ENCODE assay signal across 7 mouse cellular contexts in genomic region chr5:111415575-111415974, GRCm38 (mm10). TPM values are rescaled to one million over a fixed set of nuclear protein-coding genes. Genes with fewer than 3 reads are reported as not detected.
DNase-seq lines count a peak whose midpoint lies in the region; ATAC-seq and TF ChIP-seq lines count a peak whose summit lies in the region.

No protein-coding gene starts in this region.

- no peak for DNase-seq in lung, postnatal 25 days (ENCODE audit: low spot score)
- DNase-seq in limb, embryonic 14.5 days (ENCODE audit: low spot score): no peak
- no peak for DNase-seq in frontal cortex, postnatal 14 days (ENCODE audit: low spot score in 2 of 2)
- no peak for DNase-seq in right cerebral cortex, adult 2 months (ENCODE audit: low spot score in 2 of 2)

- no peak overlapping the region for H3K27ac ChIP-seq in lung, embryonic 15.5 days
- peak overlapping the region; percentile 97 for H3K27ac ChIP-seq in forebrain, embryonic 15.5 days (replicated peaks)
- H3K27ac ChIP-seq in limb, embryonic 14.5 days (replicated peaks; ENCODE audit: low read depth, low read length): no peak overlapping the region
- H3K27ac ChIP-seq in stomach, embryonic 16.5 days (ENCODE audit: low read length): no peak overlapping the region

- peaks cover 46% of the 10 kb centered on the region for H3K4me1 ChIP-seq in lung, embryonic 15.5 days
- peaks cover 18% of the 10 kb centered on the region for H3K4me1 ChIP-seq in forebrain, embryonic 15.5 days
- peaks cover 40% of the 10 kb centered on the region for H3K4me1 ChIP-seq in limb, embryonic 14.5 days (ENCODE audit: control insufficient read depth, insufficient read depth, low read length)
- peaks cover 31% of the 10 kb centered on the region for H3K4me1 ChIP-seq in stomach, embryonic 16.5 days (ENCODE audit: control insufficient read depth, insufficient read depth, low read length)

- H3K9me3 ChIP-seq in lung, embryonic 15.5 days: no peaks in the 10 kb centered on the region
- H3K9me3 ChIP-seq in forebrain, embryonic 15.5 days: no peaks in the 10 kb centered on the region
- no peaks in the 10 kb centered on the region for H3K9me3 ChIP-seq in limb, embryonic 14.5 days (ENCODE audit: control insufficient read depth, low read length)
- H3K9me3 ChIP-seq in stomach, embryonic 16.5 days (replicated peaks; ENCODE audit: control insufficient read depth, low read length): no peaks in the 10 kb centered on the region

- H3K4me2 ChIP-seq in lung, embryonic 15.5 days: peak overlapping the region; percentile 99
- peak overlapping the region; percentile 83 for H3K4me2 ChIP-seq in forebrain, embryonic 15.5 days (replicated peaks)
- H3K4me2 ChIP-seq in limb, embryonic 14.5 days (replicated peaks; ENCODE audit: low read depth, low read length, severe bottlenecking): peak overlapping the region; percentile 75
- H3K4me2 ChIP-seq in stomach, embryonic 16.5 days (ENCODE audit: low read depth, low read length): peak overlapping the region; percentile 92

- ATAC-seq in lung, embryonic 15.5 days (ENCODE audit: borderline replicate concordance, extremely low read depth, low FRiP score, low TSS enrichment): no peak
- no peak for ATAC-seq in forebrain, embryonic 15.5 days (replicated peaks)
- ATAC-seq in limb, embryonic 14.5 days (ENCODE audit: low FRiP score, low read depth): no peak
- no peak for ATAC-seq in stomach, embryonic 16.5 days (ENCODE audit: insufficient read depth, low FRiP score)

- H3K27me3 ChIP-seq in lung, embryonic 15.5 days: peaks cover 28% of the 10 kb centered on the region
- H3K27me3 ChIP-seq in forebrain, embryonic 15.5 days: no peaks in the 10 kb centered on the region
- H3K27me3 ChIP-seq in limb, embryonic 14.5 days (ENCODE audit: control insufficient read depth, insufficient read depth, low read length): peaks cover 29% of the 10 kb centered on the region
- H3K27me3 ChIP-seq in stomach, embryonic 16.5 days (ENCODE audit: control insufficient read depth, insufficient read depth, low read length): peaks cover 19% of the 10 kb centered on the region

- H3K36me3 ChIP-seq in lung, embryonic 15.5 days: no peaks in the 10 kb centered on the region
- H3K36me3 ChIP-seq in forebrain, embryonic 15.5 days: peaks cover 2% of the 10 kb centered on the region; the same call in 1 of the 2 replicates
- peaks cover 18% of the 10 kb centered on the region for H3K36me3 ChIP-seq in limb, embryonic 14.5 days (ENCODE audit: control insufficient read depth, insufficient read depth, low read length)
- no peaks in the 10 kb centered on the region for H3K36me3 ChIP-seq in stomach, embryonic 16.5 days (ENCODE audit: control insufficient read depth, insufficient read depth, low read length)

- TF ChIP-seq POLR2A in limb, embryonic 14.5 days (IDR thresholded peaks at IDR 0.05; ENCODE audit: borderline replicate concordance, extremely low read depth, insufficient read depth, insufficient read length): no peak

- H3K4me3 ChIP-seq in lung, embryonic 15.5 days: peak overlapping the region; percentile 79
- H3K4me3 ChIP-seq in forebrain, embryonic 15.5 days: peak overlapping the region; percentile 74
- H3K4me3 ChIP-seq in limb, embryonic 14.5 days (replicated peaks; ENCODE audit: low read length): peak overlapping the region; percentile 70
- H3K4me3 ChIP-seq in stomach, embryonic 16.5 days (replicated peaks; ENCODE audit: low read length): peak overlapping the region; percentile 77

- H3K9ac ChIP-seq in lung, embryonic 15.5 days: no peak overlapping the region
- peak overlapping the region; percentile 94 for H3K9ac ChIP-seq in forebrain, embryonic 15.5 days (replicated peaks)
- H3K9ac ChIP-seq in limb, embryonic 14.5 days (ENCODE audit: low read depth, low read length, severe bottlenecking): peak overlapping the region; percentile 90; the same call in 1 of the 2 replicates
- no peak overlapping the region; the same call in 1 of the 2 replicates for H3K9ac ChIP-seq in stomach, embryonic 16.5 days (ENCODE audit: low read length)

- 4% methylated on average over 14 of the region's 14 CpGs for WGBS in lung, embryonic 15.5 days
- WGBS in forebrain, embryonic 15.5 days: 1% methylated on average over 14 of the region's 14 CpGs
- 3% methylated on average over 14 of the region's 14 CpGs for WGBS in limb, embryonic 14.5 days
- 6% methylated on average over 14 of the region's 14 CpGs for WGBS in stomach, embryonic 16.5 days

RNA-seq across cellular contexts. Expression of gene Mn1, which starts 1.6 kb away (rescaled TPM):
- polyA plus RNA-seq in lung, embryonic 15.5 days (2015; fragmentation: Nextera tagmentation; extraction: Ambion mirVana): 7.8 and 9.0 TPM in 2 replicates
- polyA plus RNA-seq in forebrain, embryonic 15.5 days (2015; fragmentation: Nextera tagmentation; extraction: Ambion mirVana): 102 and 109 TPM in 2 replicates
- 11.4 and 16.0 TPM in 2 replicates for polyA plus RNA-seq in limb, embryonic 14.5 days (2012; rRNA removed)
- 18.2 and 21.0 TPM in 2 replicates for polyA plus RNA-seq in limb, embryonic 14.5 days (2014; fragmentation: Nextera tagmentation; extraction: Ambion mirVana)
- polyA plus RNA-seq in stomach, embryonic 16.5 days (2015; fragmentation: Nextera tagmentation; extraction: Ambion mirVana): 11.1 and 11.7 TPM in 2 replicates

Comparison
In these comparisons a context has a peak if more than half of its experiments do, and no peak if none do; other contexts are left out.
1. H3K9ac ChIP-seq: peak in forebrain, embryonic 15.5 days (single experiment) and limb, embryonic 14.5 days (single experiment); none in lung, embryonic 15.5 days (single experiment) and stomach, embryonic 16.5 days (single experiment).
2. Peak in every context shown above with its lines, with median percentiles within 50 percentile points of each other: H3K4me2 ChIP-seq and H3K4me3 ChIP-seq.